Mouse (Mus musculus): ENCODE measurements around the gene Npcd.

DNA sequence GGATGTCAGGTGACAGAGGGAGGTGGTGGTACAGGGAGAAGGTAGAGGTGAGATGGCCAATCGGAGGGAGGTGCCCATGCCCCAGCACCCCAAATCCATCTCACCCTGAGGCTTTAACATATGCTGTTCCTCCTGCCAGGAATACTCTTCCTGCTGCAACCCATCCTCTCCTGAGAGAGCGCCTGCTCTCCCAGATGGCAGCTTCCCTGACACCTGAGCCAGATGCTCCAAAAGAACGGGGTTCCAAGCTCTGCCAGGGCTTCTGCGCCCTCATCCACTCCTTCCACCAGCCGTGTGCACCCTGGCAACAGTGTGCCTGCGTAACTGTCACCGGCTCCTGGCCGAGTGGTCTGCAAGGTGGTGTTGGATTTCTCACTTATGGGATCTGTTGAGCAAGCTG, 36.4 kb downstream of the Npcd start:
- TF ChIP-seq POLR2A (IDR thresholded peaks at IDR 0.05; ENCODE audit: low read depth, low read length) (no peak), CTCF (IDR thresholded peaks at IDR 0.05; ENCODE audit: extremely low read depth, insufficient read depth, insufficient read length, insufficient replicate concordance) (no peak)

All from spleen, adult 2 months (tissue).